Mouse (Mus musculus) cortical plate, adult 2 months (tissue): ENCODE results near the gene Micu1.

Experiments
- CTCF ChIP-seq: fragments of 200-500 bp; IDR thresholded peaks from 2 replicates; pipeline ENCODE4 v1.5.1; 2011; ENCODE audit warnings: mild to moderate bottlenecking, control low read depth, low read length; ENCODE audit not compliant: insufficient read depth; ENCODE audit errors: extremely low read depth
- POLR2A ChIP-seq: fragments of 200-500 bp; IDR thresholded peaks from 2 replicates; pipeline ENCODE4 v1.6.1; 2011; ENCODE audit warnings: mild to moderate bottlenecking, low read length, control low read depth; ENCODE audit not compliant: insufficient read depth; ENCODE audit errors: extremely low read depth

- TF ChIP-seq POLR2A, result no peak
- TF ChIP-seq CTCF, result no peak
Measured at GRCm38 (mm10) chr10:59756570-59756969, 54.3 kb downstream of the Micu1 start.
